Mouse (Mus musculus) forebrain, embryonic 12.5 days (tissue): ENCODE results near the gene Rsrc1. TPM values are rescaled to one million over a fixed set of nuclear protein-coding genes. Genes with fewer than 3 reads are reported as not detected.

Source experiments
- ATAC-seq: fragments of 200-750 bp; cut with Nextera tagmentation; 2 replicates; pipeline ENCODE4 v1.8.0; 2017; ENCODE audit warnings: moderate TSS enrichment; ENCODE audit not compliant: low FRiP score
- H3K27ac ChIP-seq: fragments of 300-500 bp; sonication (generic); 2 replicates; pipeline ENCODE4 v1.5.1; 2016; ENCODE audit warnings: mild to moderate bottlenecking
- H3K27me3 ChIP-seq: fragments of 300-500 bp; sonication (generic); 2 replicates; pipeline ENCODE4 v1.6.1; 2016; ENCODE audit warnings: mild to moderate bottlenecking
- H3K36me3 ChIP-seq: fragments of 300-500 bp; sonication (generic); replicated peaks from 2 replicates; pipeline ENCODE4 v1.6.1; 2016; ENCODE audit warnings: mild to moderate bottlenecking
- H3K4me1 ChIP-seq: fragments of 300-500 bp; sonication (generic); 2 replicates; pipeline ENCODE4 v1.6.1; 2016
- H3K4me2 ChIP-seq: fragments of 300-500 bp; sonication (generic); 2 replicates; pipeline ENCODE4 v1.6.1; 2016; ENCODE audit warnings: mild to moderate bottlenecking, moderate library complexity
- H3K4me3 ChIP-seq: fragments of 300-500 bp; sonication (generic); replicated peaks from 2 replicates; pipeline ENCODE4 v1.5.1; 2016; ENCODE audit warnings: mild to moderate bottlenecking
- H3K9ac ChIP-seq: fragments of 300-500 bp; sonication (generic); 2 replicates; pipeline ENCODE4 v1.6.1; 2016; ENCODE audit warnings: mild to moderate bottlenecking
- H3K9me3 ChIP-seq: fragments of 300-500 bp; sonication (generic); 2 replicates; pipeline ENCODE4 v1.6.1; 2016
- WGBS: fragments of 180-500 bp; shearing (Covaris S2); methylation state at CpG from one replicate; pipeline ENCODE4 v1.1.7; 2016; 5-methylcytosine and 5-hydroxymethylcytosine counted together
- polyA plus RNA-seq: library from polyadenylated mRNA; unstranded; fragments of >200 nt; fragmentation: Nextera tagmentation; extraction: Ambion mirVana; gene quantifications from 2 replicates; pipeline ENCODE4 v1.2.1, GENCODE M21; 2016

The Rsrc1 gene
- polyA plus RNA-seq, 1 experiment from 2014 or later = 44.5 TPM

DNA sequence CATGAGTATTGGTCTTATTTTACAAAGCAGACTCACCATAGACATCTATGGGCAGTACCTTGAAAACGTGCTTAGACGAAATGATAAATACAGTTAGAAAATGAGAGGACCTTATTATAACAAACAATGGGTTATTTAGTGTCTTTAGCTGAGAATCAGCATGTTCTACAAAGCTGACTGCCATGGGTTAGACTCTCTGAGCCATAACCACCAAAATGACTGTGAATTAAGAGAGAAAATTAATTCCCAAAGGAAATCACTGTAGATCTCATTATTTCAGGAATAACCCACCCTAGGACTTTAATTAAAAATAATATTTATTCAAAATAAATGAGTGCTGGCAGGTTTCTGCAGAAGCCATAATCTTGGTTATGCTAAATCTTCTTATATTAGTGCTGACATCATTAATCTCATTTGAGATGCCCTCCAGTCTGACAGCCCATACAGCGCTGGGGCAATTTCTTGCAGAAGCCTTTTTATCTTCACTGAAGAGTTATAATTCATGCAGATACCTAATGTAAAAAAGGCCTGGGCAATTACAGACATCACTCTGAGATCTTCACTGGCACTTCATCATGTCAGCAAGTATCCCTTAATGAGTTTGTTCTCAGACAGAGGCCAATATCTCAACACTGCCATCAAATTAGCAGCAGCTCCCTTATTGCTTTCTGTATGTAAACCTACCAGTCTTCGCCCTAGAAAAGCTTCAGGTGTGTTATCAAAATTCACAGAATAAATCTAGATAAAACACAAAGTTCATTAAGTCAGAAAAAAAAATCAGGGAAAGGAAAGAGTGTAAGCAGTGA is 385.1 kb downstream of the Rsrc1 start:
- no peaks in the 10 kb centered on the region for H3K9me3 ChIP-seq
- no peak overlapping the region for H3K27ac ChIP-seq
- H3K27me3 ChIP-seq = peaks cover 5% of the 10 kb centered on the region
- H3K9ac ChIP-seq = no peak overlapping the region
- 0 out of 2 replicates have a peak, but pooled peaks have one; percentile 46 for ATAC-seq
- H3K4me2 ChIP-seq = no peak overlapping the region
- WGBS = 84% methylated on average over 4 of the region's 4 CpGs
- no peaks in the 10 kb centered on the region for H3K36me3 ChIP-seq
- H3K4me3 ChIP-seq = no peak overlapping the region
- H3K4me1 ChIP-seq = no peaks in the 10 kb centered on the region

DNA sequence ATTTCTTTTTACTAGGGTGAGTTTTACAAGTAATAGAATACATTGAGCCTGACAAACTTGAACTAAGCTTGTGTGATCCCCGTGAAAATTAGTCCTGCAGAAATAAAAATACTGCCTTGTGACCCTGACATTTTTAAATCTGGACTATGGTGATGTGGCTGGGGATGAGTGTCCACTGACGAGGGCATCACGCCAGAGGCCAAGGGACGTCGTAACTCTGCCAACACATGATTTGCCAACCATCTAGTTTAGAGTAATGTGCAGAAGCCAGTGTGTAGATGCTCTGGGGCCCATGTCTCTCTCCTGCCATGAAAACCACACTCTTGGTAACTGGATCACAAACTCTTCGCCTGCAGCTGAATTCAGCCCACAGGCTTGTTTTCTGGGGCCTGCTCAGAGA is 386.3 kb downstream of the Rsrc1 start:
- Histone ChIP-seq H3K4me1 (no peaks in the 10 kb centered on the region), H3K4me2 (no peak overlapping the region), H3K27ac (no peak overlapping the region), H3K9me3 (no peaks in the 10 kb centered on the region), H3K27me3 (peaks cover 10% of the 10 kb centered on the region), H3K36me3 (no peaks in the 10 kb centered on the region), H3K4me3 (no peak overlapping the region), H3K9ac (no peak overlapping the region)
- 89% methylated on average over 6 of the region's 6 CpGs for WGBS
- no peak for ATAC-seq

DNA sequence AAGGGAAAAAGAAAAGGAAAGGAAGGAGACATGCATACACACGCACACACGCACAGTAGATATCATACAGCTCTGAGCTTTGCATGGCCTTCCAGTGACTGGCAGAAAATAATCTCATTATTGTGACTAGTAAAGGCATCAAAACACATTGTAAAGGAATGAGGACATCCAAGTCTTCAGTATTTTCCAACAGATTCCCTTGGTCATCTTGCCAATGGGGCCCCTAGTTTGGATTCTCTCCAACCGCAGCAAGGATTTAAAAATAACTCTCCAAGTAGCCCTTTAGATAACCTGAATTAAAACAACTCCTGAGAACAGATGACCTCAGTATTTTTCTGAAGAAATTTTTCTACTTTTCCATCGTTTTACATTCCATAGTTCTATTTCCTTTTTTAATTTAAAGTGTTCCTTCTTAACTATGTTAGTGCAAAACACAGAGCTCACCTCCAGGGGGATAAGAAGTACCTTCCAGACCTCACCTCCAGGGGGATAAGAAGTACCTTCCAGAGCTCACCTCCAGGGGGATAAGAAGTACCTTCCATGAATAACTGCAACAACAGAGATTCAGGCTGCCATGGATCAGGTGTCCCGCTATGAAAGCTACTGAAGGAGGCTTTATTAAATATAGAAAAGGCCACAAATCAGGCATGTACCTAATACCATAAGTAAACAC is 388.4 kb downstream of the Rsrc1 start:
- Histone ChIP-seq H3K9me3 (no peaks in the 10 kb centered on the region), H3K27me3 (peaks cover 19% of the 10 kb centered on the region), H3K27ac (no peak overlapping the region), H3K4me2 (no peak overlapping the region), H3K9ac (no peak overlapping the region), H3K4me1 (peaks cover 6% of the 10 kb centered on the region; the same call in 1 of the 2 replicates), H3K4me3 (no peak overlapping the region), H3K36me3 (no peaks in the 10 kb centered on the region)
- ATAC-seq = no peak
- 80% methylated on average over 5 of the region's 5 CpGs for WGBS

DNA sequence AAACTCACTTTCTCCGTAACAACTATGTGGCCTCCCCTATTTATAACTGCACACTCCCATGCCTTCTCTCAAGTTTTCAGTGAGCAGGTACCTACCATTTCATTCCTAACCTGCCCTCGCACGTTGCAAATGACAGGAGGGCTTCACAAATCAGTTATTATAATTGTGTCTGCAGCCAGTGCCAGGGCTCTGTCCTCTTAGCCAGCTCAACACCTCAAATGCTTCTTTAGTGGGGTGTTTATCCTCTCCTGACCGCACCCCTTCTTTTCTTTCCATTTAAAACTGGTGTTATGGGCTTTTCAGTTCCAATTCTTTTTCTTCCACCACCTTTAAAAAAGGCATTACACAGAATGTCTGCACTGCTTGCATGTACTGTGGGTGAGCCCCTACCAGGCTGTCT is 391.0 kb downstream of the Rsrc1 start:
- Histone ChIP-seq H3K9me3 (no peaks in the 10 kb centered on the region), H3K9ac (no peak overlapping the region), H3K27ac (no peak overlapping the region), H3K27me3 (peaks cover 22% of the 10 kb centered on the region), H3K4me1 (peaks cover 7% of the 10 kb centered on the region; the same call in 1 of the 2 replicates), H3K4me2 (no peak overlapping the region), H3K36me3 (no peaks in the 10 kb centered on the region), H3K4me3 (no peak overlapping the region)
- WGBS = 78% methylated on average over 4 of the region's 4 CpGs
- ATAC-seq = no peak

DNA sequence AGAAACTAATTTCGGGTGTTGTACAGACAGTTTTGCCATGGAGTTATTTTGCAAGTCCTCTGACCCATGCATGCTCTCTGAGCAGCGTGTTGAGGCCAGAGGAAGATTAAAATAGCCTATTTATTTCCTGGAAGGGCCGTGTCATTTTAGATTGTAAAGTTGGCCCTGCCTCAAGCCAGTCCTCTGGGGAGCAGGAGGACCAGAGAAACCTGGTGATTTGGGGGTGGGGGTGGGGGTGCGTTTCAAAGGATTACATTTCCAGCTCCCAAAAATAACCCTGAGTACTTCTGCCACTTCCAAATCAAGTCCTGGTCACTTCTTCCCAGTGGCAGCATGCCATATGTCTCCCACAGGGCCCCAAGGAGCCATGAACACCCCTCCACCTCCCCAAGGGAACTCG is 391.6 kb downstream of the Rsrc1 start:
- 63% methylated on average over 5 of the region's 5 CpGs for WGBS
- H3K36me3 ChIP-seq = no peaks in the 10 kb centered on the region
- H3K4me1 ChIP-seq = peaks cover 7% of the 10 kb centered on the region; the same call in 1 of the 2 replicates
- ATAC-seq = no peak
- H3K9ac ChIP-seq = no peak overlapping the region
- no peak overlapping the region for H3K4me2 ChIP-seq
- H3K27ac ChIP-seq = no peak overlapping the region
- peaks cover 22% of the 10 kb centered on the region for H3K27me3 ChIP-seq
- H3K9me3 ChIP-seq = no peaks in the 10 kb centered on the region
- H3K4me3 ChIP-seq = no peak overlapping the region

DNA sequence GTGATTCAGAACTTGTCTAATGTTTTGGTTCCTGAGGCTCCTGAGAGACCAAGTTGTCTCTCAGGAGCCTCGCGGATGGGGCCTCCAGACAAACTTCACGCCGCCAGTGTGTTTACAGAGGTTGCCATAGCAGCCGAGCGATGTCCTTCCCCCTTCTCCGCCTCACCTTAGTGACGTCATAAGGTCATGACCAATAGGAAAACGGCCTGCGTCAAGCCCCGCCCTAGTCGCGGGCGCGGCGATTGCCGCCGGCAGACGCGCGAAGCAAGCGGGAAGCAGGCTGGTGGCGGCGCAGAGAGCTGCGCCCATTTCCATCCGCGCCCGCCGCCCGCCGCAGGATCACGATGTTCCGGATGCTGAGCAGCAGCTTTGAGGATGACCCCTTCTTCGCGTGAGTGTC is 392.7 kb downstream of the Rsrc1 start, which contains the start of gene Mlf1:
TSS of gene Mlf1 (plus strand) at position 226 of the 400 bp plus-strand sequence.
- H3K27ac ChIP-seq = no peak within 1 kb of the TSS
- WGBS = 0% methylated on average over 35 of the region's 35 CpGs

DNA sequence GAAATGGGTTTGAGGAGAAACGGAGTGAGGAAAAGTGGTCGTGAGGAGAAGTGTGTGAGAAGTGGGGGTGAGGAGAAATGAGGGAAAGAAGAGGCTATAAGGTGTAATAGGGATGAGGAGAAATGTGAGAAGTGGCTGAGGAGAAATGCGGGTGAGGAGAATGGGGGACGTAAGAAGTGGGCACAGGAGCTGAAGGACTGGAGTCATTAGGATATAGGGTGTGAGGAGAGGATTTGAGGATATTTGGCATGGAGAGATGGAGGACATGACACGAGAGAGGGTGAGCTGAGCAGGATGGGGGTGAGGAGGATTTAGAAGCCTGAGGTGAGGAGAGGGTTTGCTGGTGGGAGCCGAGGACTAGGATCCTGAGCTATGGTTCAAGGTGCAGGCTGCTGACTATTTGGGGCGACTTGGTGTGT is 393.2 kb downstream of the Rsrc1 start:
- Histone ChIP-seq H3K9ac (peak overlapping the region; percentile 59), H3K36me3 (no peaks in the 10 kb centered on the region), H3K27me3 (peaks cover 22% of the 10 kb centered on the region), H3K4me1 (peaks cover 7% of the 10 kb centered on the region; the same call in 1 of the 2 replicates), H3K4me2 (peak overlapping the region; percentile 86), H3K27ac (no peak overlapping the region), H3K4me3 (peak overlapping the region; percentile 52), H3K9me3 (no peaks in the 10 kb centered on the region)
- peak; percentile 55 for ATAC-seq
- WGBS = 35% methylated on average over 7 of the region's 7 CpGs

More for the DNA sequence above, 392.7 kb downstream of the Rsrc1 start, which contains the start of gene Mlf1:
- H3K9ac ChIP-seq = peak within 1 kb of the TSS; percentile 59
- no peaks in the 10 kb centered on the region for H3K36me3 ChIP-seq
- H3K27me3 ChIP-seq = peaks cover 22% of the 10 kb centered on the region
- no peaks in the 10 kb centered on the region for H3K9me3 ChIP-seq
- H3K4me3 ChIP-seq = peak within 1 kb of the TSS; percentile 52
- peak; percentile 99 for ATAC-seq
- H3K4me1 ChIP-seq = peaks cover 7% of the 10 kb centered on the region; the same call in 1 of the 2 replicates
- H3K4me2 ChIP-seq = peak within 1 kb of the TSS; percentile 86

DNA sequence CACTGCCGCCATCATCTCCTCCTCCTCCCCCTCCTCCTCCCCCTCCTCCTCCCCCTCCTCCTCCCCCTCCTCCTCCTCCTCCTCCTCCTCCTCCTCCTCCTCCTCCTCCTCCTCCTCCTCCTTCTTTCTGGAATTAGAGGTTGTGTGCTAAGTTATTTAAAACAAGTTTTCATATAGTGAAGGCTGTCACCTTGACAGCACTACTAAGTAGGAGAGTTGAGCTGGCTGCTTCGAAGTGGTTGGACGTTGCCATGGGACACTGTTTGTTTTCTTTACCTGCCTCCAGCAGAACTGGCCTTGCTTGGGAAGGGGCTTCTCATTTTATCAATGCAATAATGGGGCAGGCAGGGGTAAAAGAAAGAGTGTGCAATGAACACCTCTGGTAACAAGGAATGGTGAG is 393.9 kb downstream of the Rsrc1 start, which contains the start of gene Gm17402:
TSS of gene Gm17402 (minus strand) at position 101 of the 400 bp plus-strand sequence.
- ATAC-seq = no peak
- 49% methylated on average over 3 of the region's 3 CpGs for WGBS
- no peak within 1 kb of the TSS for H3K27ac ChIP-seq
- peaks cover 7% of the 10 kb centered on the region; the same call in 1 of the 2 replicates for H3K4me1 ChIP-seq
- H3K36me3 ChIP-seq = no peaks in the 10 kb centered on the region
- H3K9ac ChIP-seq = peak within 1 kb of the TSS; percentile 59
- peaks cover 22% of the 10 kb centered on the region for H3K27me3 ChIP-seq
- peak within 1 kb of the TSS; percentile 52 for H3K4me3 ChIP-seq
- H3K9me3 ChIP-seq = no peaks in the 10 kb centered on the region
- H3K4me2 ChIP-seq = peak within 1 kb of the TSS; percentile 86

DNA sequence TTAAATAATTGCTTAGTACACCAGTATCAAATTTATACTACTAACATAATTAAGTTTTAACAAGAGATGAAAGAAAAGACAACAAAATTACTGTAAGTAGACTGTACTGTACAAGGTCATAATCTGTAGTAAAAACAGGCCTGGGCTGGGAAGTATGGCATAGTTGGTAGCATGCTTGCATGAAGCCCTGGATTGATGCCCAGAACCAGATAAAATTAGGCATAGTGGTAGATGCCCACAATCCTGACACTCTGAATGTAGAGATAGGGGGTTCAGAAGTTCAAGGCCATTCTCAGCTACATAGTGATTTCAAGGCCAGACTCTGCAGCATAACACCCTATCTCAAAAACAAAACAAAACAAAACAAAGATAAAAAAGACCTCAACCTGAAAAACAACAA is 397.0 kb downstream of the Rsrc1 start:
- Histone ChIP-seq H3K4me3 (no peak overlapping the region), H3K9ac (no peak overlapping the region), H3K4me1 (peaks cover 7% of the 10 kb centered on the region; the same call in 1 of the 2 replicates), H3K27me3 (peaks cover 5% of the 10 kb centered on the region), H3K27ac (no peak overlapping the region), H3K36me3 (no peaks in the 10 kb centered on the region), H3K4me2 (no peak overlapping the region), H3K9me3 (no peaks in the 10 kb centered on the region)
- no peak for ATAC-seq

Other genes with a start within 250 kb of the Rsrc1 start
- gene Shox2, start 381 bp downstream of the Rsrc1 start, polyA plus RNA-seq = 16.8 and 22.1 TPM in 2 replicates